Mouse (Mus musculus) kidney, postnatal 36 days (tissue): ENCODE data around the gene Nup210l.

Experiments used
- DNase-seq, 2 experiments: peaks; one replicate each; pipeline ENCODE4 v3.0.0; 2021 to 2022; ENCODE audit warnings: mixed read lengths in 2 of 2

Gene Nup210l

DNA sequence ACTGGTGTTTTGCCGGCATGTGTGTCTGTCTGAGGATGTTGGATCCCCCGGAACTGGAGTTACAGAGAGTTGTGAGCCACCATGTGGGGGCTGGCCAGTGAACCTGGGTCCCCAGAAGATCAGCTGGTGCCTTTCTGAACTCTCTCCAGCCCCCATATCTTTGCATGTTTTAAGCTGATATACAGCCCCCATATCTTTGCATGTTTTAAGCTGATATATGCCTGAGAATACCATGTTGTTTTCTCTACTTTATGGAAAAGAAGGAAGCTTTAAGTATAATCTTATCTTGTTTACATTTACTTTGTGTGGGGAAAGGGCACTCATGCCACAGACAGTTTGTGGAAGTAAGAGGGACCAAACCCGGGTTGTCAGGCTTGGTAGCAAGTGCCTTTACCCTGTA lies 75.6 kb downstream of the Nup210l start:
- DNase-seq, result no peak

DNA sequence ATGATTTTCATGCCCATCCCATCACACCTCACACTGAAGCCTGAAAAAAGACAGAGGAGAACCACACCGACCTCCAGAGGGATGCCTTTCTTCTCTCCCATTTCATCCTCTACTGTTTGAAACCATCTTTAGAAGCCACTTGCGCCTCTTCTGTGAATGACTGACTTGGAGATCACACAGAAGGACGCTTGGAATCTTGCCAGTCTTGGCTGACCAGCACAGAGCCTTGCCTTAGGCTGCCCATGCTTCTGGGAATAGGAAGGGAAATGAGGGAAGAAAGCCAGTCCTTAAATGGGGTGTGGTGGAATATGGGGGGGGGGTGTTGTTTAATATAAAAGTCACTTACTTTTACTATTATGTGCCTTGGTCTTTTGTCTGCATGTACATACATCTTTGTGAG lies 79.6 kb downstream of the Nup210l start:
- DNase-seq, result peak in 1 of 2 experiments; percentile 40

DNA sequence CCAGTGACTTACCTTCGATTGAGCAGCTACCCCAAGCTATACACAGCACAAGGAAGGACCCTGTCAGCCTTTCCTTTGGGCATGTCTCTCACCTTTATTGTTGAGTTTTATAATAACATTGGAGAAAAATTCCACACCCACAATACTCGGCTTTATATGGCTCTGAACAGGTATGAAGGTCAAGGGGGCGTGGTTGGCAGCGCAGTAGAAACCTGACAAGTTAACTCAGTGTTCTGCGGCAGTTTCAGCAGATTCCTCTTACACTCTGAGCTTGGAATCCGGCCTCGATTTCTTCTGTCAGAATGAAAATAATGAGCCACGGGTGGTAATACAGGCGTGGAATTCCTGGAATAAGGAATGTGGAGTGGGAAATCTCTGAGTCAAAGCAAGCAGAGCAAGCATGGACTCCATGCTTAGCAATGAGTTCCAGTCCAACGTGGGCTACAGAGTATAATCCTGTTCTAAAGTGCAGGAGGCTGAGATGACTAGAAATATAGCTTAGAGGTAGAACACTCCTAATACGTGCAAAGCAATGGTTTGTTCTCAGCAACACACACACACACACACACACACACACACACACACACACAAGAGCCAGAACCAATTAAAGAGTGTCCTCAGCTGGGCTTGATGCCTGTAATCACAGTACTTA lies 87.1 kb downstream of the Nup210l start:
- DNase-seq, result no peak

DNA sequence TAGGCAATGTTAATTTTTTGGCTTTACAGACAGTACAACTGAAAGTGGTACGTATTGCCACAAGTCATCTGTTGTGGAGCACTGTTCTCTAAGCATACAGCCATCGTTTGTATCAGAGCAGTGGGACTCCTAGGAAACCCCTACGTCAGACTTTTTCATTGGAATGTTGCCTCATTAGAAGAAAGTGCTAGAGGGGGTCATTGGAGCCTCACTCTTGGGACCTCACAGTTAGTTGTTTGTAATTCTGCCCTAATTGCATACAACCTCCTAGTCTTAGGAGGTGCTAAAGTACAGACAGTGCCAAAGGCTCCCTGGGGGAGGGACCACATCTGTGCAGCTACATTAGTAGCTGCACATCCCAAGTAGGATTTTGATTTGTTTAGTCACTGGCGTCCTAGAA lies 90.8 kb downstream of the Nup210l start:
- no peak for DNase-seq

DNA sequence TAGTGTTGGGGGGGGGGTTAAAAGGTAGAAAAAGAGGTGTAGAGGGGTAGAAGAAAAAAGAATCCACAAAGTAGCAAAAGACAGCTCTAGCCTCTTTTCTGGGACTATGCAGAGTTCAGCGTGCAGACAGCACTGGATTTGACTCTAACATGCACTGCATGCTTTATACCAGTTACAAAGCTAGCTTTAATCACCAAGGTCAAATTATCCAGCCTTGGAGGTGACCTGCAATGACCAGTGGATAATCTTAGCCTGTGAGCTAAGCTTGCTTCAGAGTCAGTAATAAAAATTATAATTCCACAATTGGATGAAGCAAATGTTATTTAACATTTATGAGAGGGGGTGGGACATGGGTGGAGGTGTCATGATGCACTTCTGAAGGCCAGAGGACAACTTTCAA lies 91.7 kb downstream of the Nup210l start:
- DNase-seq, result no peak

DNA sequence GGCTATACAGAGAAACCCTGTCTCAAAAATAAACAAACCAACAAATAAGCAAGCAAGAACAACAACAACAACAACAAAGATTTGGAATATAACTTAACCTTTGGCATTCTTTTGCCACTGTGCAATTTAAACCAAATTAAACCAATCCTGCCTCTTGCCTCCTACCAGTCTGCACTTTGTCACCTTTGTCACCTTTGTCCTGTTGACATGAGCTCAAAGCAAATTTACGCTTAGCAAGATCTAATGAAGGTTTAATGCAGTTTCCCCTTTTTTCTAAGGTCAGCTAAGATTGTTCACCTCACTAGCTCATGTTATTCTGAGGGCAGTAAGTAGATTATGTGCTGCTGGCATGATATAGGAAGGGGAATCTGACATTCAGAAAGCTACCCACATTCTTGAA lies 93.6 kb downstream of the Nup210l start:
- DNase-seq, result no peak

DNA sequence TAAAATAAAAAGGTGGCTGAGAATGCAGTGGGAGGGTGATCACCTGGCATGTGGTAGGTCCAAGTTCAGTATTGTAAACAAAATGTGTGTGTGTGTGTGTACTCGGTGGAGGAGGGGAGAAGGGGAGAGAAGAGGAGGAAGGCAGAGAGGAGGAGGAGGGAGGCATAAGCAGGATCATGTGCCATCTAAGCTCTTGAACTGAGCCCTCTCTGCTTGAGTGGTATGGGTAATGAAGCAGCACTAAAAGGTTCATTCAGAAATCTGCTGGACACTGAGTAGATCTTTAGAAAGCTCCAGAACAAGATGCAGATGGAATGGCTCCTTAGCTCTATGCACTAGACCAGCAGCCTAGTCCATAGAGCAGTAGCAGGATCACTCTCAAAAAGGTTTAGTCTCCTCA lies 99.0 kb downstream of the Nup210l start:
- no peak for DNase-seq

DNA sequence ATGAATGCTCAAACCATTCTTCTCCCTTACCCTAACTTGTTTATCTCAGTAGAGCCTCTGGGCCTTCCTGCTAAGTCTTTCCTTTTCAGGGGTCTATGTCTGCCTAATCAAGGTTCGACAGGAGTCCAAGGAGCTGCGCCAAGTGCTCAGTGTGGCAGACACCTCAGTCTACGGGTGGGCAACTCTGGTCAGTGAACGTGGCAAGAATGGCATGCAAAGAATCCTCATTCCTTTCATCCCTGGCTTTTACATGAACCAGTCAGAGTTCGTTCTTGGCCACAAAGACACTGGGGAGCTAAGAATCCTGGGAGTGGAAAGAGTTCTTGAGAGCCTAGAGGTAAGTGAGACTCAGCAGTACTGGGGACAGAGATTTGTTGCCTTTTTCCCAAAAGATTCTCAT lies 99.7 kb downstream of the Nup210l start:
- DNase-seq, result no peak

DNA sequence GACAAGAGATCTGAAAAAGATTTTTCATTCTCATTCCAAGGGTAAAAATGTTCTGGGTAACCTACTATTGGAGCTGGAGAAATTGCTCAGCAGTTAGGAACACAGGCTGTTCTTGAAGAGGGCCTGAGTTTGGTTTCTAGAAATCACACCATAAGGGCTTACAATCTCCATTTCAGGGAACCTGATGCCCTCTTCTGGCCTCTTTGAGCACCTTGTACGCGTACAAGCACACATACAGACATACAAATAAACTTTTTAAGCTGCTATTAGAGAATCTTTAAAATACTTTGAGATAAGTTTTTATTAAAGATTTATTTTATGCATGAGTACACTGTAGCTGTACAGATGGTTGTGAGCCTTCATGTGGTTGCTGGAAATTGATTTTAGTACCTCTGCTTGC lies 100.7 kb downstream of the Nup210l start:
- no peak for DNase-seq

DNA sequence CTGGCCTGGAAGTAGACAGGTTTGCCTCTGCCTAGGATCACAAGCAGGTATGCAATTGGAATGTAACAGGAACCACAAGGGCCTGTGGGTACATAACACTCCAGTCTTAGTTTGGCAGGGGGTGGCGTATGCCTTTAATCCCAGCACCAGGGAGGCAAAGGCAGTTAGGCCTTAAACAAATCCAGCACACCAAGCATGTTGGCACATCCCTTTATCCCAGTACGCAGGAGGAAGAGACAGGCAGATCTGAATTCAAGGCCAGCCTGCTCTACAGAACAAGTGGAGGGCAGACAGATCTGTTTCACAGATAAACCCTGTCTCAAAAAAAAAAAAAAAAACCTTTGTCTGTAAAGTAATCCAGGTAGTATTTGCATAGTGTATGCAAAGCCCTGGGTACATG lies 104.7 kb downstream of the Nup210l start:
- DNase-seq, result no peak

DNA sequence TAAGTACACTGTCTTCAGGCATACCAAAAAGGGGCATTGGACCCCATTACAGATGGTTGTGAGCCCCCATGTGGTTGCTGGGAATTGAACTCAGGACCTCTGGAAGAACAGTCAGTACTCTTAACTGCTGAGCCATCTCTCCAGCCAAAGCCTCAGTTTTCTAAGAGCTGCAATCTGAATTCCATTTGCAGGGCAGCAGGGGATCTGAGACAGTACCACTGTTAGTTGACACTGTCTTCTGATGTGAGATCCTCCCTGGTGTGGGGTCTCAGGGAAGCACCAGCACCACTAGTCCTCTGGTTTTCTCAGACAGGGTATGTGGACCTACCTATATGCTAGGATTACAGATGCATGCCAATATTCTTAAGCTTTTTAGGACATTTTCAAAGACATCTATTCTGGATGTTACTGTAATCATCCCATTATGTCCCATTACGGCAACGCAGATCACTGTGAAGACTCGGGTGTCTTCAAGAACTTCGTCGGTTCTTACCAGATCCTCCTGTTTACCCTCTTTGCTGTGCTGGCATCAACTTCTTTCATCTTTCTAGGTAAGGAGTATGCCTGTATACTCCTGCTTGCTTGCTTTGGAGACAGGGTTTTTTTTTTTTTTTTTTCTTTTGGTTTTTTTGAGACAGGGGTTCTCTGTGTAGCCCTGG lies 106.1 kb downstream of the Nup210l start:
- DNase-seq, result no peak

DNA sequence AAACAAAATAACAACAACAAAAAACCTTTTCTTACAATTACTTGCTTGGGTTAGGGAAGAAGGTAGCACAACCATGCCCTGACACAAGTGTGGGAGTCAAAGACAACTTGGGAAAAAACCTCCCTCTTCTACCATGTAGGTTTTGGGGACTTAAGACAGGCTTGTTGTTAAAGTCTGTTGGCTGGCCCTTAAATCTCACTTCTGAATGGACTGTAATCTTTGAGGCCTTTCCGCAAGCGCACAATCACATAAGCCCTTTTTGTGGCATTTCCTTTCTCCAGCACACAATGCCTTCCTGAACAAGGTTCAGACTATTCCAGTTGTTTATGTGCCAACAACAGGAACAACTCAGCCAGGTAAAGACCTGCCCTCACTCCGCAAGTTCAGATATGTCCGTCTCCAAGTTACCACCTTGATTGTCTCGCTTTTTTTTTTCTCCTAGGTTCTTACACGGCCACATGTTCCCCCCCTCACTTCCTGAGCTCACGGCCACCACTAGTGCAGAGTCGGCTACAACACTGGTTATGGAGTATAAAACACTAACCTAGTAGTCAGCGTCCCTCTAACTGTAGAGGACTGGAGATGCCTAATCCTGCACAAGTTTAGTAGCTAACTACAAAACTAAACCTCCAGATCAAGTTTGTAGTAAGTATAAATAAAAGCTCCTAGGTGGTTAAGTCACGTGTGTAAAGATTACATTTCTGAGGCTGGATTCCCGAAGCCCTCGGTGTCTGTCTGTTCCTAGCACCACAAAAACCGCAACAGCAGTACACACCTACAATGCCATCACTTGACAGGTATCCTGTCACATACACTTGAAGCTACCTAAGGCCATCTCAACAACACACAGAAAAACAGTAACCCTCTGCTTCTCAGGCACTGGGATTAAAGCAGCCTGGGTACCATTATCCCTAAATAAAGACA lies 107.8 kb downstream of the Nup210l start:
- DNase-seq, result no peak

DNA sequence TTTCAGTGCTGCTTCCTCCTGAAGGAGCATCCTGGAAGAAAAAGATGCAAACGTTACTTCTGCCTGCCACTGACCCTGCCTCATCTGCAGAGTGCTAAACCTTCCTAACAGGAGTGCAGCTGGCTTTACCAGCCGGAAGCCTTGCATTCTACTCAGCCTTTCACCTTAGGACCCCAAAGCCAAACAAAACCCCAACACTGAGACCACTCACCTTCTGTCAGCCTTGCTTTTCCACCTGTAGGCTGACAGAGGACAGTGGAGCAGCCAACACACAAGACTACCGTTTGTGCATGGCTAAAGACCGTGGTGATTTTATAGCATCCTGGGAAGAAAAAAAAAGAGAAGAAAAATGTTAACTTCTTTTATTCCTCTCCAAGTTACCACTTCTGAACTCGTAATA lies 108.8 kb downstream of the Nup210l start:
- DNase-seq, result no peak

DNA sequence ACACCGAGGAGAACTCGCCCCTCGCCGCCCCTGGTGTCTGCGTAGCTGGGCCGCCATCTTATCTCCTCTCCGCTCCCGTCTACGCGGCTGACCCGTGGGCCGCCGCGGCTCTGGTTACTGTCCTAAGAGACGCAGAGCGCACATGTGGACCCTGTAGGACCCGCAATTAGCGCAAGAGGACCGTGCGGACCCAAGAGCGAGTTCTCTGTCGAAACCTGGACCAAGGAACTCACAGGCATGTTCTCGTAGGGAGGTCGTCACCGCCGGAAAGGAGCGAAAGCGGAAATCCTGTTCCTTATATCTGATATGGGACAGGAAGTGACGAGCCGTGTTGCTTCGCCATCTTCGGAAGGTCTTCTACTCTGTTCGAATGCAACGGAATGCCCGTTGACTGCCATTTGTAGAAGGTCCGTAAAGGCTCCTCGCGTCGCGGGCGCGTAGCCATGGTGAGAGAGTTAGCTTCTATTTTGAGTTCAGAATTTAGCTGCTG lies 109.5 kb downstream of the Nup210l start, which contains the start of the genes Rps27 and Rab13:
TSS of gene Rps27 (minus strand) at position 275 of the 490 bp plus-strand sequence.
TSS of gene Rab13 (plus strand) at position 319 of the 490 bp plus-strand sequence.
- DNase-seq, result peak; percentile 88 to 95

DNA sequence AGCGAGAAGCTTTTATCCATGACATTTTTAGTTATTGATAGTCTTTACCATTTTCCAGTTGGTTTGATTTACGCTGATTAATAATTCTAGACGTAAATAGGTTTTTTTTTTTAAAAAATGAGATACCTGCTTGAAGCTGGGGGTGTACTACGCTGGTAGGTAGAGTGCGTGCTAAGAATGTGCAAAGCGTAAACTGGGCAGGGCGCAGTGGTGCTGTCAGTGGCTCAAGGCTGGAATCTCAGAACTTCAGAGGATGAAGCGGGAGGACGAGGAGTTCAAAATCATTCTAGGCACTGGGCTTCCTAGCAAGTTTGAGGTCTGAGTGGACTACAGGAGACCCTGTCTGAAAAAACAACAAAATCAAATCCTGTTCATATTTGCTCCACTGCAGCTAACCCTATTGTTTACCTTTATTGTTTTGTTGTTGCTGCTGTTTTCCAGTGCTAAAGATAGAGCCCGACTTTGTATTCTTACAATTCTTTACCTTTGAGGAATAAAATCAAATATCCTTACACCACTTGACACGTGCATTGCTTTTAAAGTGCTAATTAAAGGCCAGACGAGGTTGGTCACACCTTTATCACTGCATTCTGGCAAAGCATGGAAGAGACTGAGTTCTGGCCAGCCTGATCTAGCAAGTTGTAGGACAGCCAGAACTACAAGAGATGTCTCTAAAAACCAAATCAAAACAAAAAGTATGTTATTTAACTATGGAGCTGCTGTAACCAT lies 110.2 kb downstream of the Nup210l start:
- peak; percentile 31 to 54 for DNase-seq

DNA sequence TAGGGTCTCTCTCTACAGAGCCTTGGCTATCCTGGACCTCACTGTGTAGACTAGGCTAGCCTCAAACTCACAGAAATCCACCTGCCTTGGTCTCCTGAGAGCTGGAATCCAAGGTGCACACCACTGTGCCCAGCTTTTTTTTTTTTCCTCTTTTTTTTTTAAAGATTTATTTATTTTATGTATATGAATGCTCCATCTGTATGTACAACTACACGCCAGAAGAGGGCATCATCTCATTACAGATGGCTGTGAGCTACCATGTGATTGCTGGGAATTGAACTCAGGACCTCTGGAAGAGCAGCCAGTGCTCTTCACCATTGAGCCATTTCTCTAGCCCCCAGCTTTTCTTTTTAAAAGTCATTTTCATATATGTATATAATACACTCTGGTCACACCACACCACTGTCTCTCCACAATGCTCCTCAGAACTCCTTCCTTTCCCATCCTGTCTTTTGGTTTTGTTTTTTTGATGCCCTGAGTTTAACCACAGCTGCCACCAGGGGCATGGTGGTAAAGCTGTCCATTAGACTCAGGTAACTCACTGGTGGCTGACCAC lies 112.0 kb downstream of the Nup210l start:
- DNase-seq, result peak; percentile 30 to 34

DNA sequence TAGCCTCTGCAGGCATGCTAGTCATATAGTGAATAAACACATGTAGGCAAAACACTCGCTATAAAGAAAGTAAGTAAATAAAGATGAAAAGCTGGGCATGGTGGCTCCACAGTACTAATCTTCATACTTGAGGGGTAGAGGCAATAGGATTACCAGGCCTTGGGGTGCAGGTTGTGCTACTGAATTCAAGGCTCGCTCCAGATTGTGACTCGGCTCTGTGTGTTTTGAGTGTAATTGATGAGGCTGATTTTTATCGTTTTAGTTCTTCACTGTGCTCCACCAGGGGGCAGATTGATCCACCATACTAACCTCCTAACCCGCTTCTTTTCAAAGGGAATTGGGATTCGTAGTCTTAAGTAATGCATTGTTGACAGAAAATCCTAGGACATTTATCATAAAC lies 116.2 kb downstream of the Nup210l start:
- DNase-seq, result peak; percentile 62 to 76

DNA sequence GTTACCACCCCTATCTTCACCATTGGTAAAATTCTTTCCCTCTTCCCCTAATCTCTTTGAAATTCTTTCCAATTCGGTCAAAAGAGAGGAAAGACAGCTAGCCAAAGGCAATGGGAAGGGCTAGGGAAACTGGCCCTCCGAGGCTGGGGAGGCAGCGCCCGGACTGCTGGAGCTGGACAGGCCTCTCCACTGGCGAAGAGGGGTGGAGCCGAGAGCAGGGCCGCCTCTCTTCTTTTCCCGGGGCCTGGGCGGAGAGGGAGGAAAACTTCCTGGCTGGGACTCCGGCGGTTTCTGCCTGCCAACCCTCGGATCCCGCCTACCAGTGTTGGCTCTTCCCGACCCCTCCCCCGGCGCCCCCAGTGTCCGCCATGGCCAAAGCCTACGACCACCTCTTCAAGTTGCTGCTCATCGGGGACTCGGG lies 116.6 kb downstream of the Nup210l start:
- DNase-seq, result peak; percentile 88 to 90

DNA sequence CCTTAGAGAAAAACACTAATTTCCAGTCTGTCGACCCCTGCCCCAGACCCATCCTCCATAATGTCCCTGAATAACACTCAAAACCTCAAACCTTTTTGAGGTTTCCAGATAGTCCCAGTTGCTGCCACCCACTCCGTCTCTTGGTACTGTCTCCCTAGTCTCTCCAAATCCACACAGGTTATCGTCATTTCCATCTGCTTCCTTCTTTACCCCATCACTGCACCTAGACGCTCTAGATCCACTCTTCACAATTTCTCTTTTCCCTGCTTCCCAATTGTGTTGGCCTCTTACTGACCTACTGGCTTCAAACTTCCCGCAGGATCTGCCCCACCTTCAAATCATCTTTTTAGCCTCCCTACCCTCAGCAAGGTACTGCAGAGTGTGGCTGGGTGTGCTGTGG lies 117.2 kb downstream of the Nup210l start:
- no peak for DNase-seq

DNA sequence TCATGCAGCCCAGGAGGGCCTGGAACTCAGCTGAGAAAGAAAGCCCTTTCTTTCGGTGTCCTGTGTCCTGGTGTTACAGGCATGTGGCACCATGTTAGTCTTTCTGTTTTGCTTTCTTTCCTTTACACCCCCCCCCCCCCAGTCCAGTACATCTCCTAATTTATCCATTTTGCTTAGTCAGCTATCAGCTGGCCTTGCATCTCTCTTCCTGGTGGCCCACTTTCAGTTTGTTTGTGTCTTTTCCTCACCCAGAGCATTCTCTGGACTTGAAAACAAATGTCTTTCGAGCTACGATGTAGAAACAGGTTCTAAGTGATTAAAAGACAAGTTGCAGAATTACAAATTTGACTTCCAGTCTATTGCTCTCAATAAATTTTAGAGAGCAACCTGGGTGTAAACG lies 118.5 kb downstream of the Nup210l start:
- no peak for DNase-seq

DNA sequence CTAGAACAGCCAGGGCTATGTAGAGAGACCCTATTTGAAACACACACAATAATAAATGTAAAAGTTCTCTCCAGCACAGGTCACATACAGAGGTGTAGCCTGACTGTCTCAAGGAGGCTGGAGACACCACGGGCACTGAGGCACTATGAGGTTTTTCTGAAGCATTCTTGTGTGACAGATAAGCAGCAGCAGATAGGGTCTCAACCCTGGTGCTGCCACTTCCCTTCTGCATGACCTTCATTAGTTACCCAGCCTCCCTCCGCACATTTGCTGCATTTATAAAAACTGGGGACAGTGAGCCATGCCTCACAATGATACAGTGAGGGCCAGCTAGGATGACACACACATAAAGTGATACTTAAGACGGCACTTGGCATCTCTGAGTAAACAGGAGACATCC lies 119.0 kb downstream of the Nup210l start:
- no peak for DNase-seq

DNA sequence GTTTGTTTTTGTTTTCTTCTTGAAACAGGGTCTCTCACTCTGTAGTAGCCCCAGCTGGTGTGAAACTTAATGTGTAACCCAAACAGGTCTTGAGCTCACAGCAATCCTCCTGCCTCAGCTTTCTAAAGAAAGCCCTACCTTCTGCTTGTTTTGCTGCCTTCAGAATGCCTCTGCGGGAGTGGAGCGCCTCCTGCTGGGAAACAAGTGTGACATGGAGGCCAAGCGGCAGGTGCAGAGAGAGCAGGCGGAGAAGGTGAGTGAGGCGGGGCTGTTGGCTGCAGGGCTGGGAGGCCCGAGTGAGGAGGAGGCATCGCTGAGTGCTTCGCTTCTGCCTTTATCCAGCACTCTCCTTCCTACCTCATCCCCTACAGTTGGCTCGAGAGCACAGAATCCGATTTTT lies 120.4 kb downstream of the Nup210l start:
- no peak for DNase-seq
